Mouse (Mus musculus) liver, embryonic 12.5 days (tissue): ENCODE results near the gene Rbfox1. TPM values are rescaled to one million over a fixed set of nuclear protein-coding genes. Genes with fewer than 3 reads are reported as not detected.

ENCODE experiments used
- ATAC-seq: fragments of 200-750 bp; cut with Nextera tagmentation; 2 replicates; pipeline ENCODE4 v1.8.0; 2017; ENCODE audit warnings: moderate number of reproducible peaks, mild to moderate bottlenecking, moderate library complexity
- H3K27ac ChIP-seq: fragments of 300-500 bp; sonication (generic); 2 replicates; pipeline ENCODE4 v1.5.1; 2016; ENCODE audit warnings: mild to moderate bottlenecking
- H3K27me3 ChIP-seq: fragments of 300-500 bp; sonication (generic); replicated peaks from 2 replicates; pipeline ENCODE4 v1.6.1; 2016; ENCODE audit warnings: mild to moderate bottlenecking, moderate library complexity
- H3K36me3 ChIP-seq: fragments of 300-500 bp; sonication (generic); 2 replicates; pipeline ENCODE4 v1.6.1; 2016; ENCODE audit warnings: mild to moderate bottlenecking, moderate library complexity
- H3K4me1 ChIP-seq: fragments of 300-500 bp; sonication (generic); 2 replicates; pipeline ENCODE4 v1.6.1; 2016
- H3K4me2 ChIP-seq: fragments of 300-500 bp; sonication (generic); 2 replicates; pipeline ENCODE4 v1.6.1; 2016; ENCODE audit warnings: mild to moderate bottlenecking, moderate library complexity
- H3K4me3 ChIP-seq: fragments of 300-500 bp; sonication (generic); 2 replicates; pipeline ENCODE4 v1.5.1; 2016; ENCODE audit warnings: mild to moderate bottlenecking, moderate library complexity
- H3K9ac ChIP-seq: fragments of 300-500 bp; sonication (generic); 2 replicates; pipeline ENCODE4 v1.6.1; 2016; ENCODE audit warnings: mild to moderate bottlenecking, moderate library complexity
- H3K9me3 ChIP-seq: fragments of 300-500 bp; sonication (generic); replicated peaks from 2 replicates; pipeline ENCODE4 v1.6.1; 2016; ENCODE audit warnings: mild to moderate bottlenecking, moderate library complexity
- WGBS: fragments of 180-500 bp; shearing (Covaris S2); methylation state at CpG from one replicate; pipeline ENCODE4 v1.1.7; 2016; ENCODE audit not compliant: insufficient replicate concordance; 5-methylcytosine and 5-hydroxymethylcytosine counted together
- polyA plus RNA-seq: library from polyadenylated mRNA; unstranded; fragments of >200 nt; fragmentation: Nextera tagmentation; extraction: Ambion mirVana; gene quantifications from 2 replicates; pipeline ENCODE4 v1.2.1, GENCODE M21; 2016

The Rbfox1 gene
- polyA plus RNA-seq, 1 experiment from 2014 or later: 0.21 TPM

GRCm38 (mm10) chr16:7145505-7145904 lies 1260.3 kb downstream of the Rbfox1 start:
- Histone ChIP-seq H3K4me2 (no peak overlapping the region), H3K9me3 (no peaks in the 10 kb centered on the region), H3K36me3 (no peaks in the 10 kb centered on the region), H3K4me3 (no peak overlapping the region), H3K27ac (no peak overlapping the region), H3K9ac (no peak overlapping the region), H3K27me3 (no peaks in the 10 kb centered on the region), H3K4me1 (0 out of 2 replicates have a peak, but pooled peaks cover 1% of the 10 kb centered on the region)
- WGBS: 64% methylated on average over 10 of the region's 10 CpGs
- no peak for ATAC-seq

DNA sequence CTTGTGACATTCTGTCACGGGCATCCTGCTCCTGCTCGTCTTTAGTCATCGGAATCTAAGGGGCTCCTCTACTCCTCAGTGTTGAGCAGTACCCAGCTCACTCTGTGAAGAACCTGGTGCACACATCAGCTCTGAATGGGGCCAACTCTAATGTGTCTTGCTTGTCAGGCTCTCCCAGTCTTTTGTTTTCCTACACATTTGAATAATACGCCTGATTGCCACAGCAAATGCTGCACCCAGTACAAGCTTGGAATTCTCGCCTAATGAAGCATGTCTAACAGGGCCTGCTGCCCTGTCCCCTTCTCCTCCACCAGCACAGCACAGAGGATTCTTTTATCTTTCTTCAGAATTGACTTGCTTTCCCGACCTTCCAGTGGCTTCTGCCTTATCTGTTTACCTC lies 1261.3 kb downstream of the Rbfox1 start:
- H3K4me2 ChIP-seq: no peak overlapping the region
- WGBS: 51% methylated on average over 6 of the region's 6 CpGs
- no peak for ATAC-seq

DNA sequence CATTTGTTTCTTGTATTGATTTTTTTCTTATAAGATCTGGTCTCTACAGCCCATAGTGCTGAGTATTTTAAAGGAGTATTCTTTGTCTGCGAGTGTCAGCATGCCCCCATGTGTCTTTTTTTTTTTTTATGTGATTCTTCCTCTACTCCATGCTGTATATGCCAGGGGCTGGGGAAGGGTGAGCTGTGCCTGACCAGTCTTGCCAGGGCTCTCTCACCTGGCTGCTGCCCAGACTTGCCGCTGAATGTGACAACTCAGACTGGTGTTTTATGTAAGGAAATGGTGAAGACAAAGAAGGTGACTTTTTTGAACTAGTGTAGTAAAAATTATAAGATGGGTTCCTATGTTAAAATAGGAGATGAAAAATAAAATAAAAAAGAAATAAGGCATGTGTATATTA lies 1262.7 kb downstream of the Rbfox1 start:
- WGBS: 70% methylated on average over 2 of the region's 2 CpGs
- H3K4me3 ChIP-seq: no peak overlapping the region
- no peaks in the 10 kb centered on the region for H3K27me3 ChIP-seq
- H3K4me2 ChIP-seq: no peak overlapping the region
- no peaks in the 10 kb centered on the region for H3K9me3 ChIP-seq
- ATAC-seq: no peak
- H3K27ac ChIP-seq: no peak overlapping the region
- no peak overlapping the region for H3K9ac ChIP-seq
- H3K36me3 ChIP-seq: no peaks in the 10 kb centered on the region
- 0 out of 2 replicates have a peak, but pooled peaks cover 3% of the 10 kb centered on the region for H3K4me1 ChIP-seq

More for the DNA sequence above, 1261.3 kb downstream of the Rbfox1 start:
- Histone ChIP-seq H3K36me3 (no peaks in the 10 kb centered on the region), H3K27ac (no peak overlapping the region), H3K9ac (no peak overlapping the region), H3K9me3 (no peaks in the 10 kb centered on the region), H3K27me3 (no peaks in the 10 kb centered on the region), H3K4me1 (0 out of 2 replicates have a peak, but pooled peaks cover 3% of the 10 kb centered on the region), H3K4me3 (no peak overlapping the region)

DNA sequence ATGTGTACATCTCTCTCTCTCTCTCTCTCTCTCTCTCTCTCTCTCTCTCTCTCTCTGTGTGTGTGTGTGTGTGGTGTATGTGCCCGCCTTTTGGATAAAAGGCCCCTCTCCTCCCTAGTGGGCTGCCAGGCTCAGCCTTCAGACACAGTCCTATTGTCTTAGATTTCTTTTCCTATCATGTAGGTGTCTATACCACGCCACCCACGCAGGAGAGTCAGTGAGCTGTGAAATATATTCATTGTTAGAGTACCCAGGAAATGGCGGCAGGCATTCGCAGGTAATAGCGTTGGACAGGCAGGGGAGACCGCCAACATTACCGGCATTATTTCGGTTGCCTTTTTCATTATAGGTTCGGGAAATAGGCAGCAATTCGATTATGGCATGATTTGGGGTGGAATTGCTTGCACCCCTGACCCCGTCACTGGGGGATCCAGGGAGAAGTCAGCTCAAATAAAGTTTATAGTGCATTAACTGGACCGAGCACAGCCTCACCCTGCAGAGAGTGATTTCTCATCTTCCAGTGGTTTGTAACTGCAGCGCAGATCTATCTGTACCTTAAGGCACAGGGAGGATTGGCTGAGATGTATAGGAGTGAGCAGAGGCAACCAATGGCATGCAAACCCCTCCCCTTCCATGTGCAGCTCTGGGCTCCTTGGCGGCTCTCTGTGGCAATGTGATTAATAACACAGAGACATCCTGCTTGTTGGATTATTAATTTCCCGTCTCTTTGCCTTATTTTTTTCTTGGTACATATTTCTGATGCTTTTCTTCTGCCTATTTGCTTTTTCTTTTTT lies 1264.1 kb downstream of the Rbfox1 start:
- 65% methylated on average over 16 of the region's 16 CpGs for WGBS
- no peaks in the 10 kb centered on the region for H3K9me3 ChIP-seq
- ATAC-seq: no peak
- H3K36me3 ChIP-seq: no peaks in the 10 kb centered on the region
- no peak overlapping the region for H3K27ac ChIP-seq
- 0 out of 2 replicates have a peak, but pooled peaks cover 3% of the 10 kb centered on the region for H3K4me1 ChIP-seq
- H3K4me2 ChIP-seq: no peak overlapping the region
- H3K4me3 ChIP-seq: no peak overlapping the region
- no peaks in the 10 kb centered on the region for H3K27me3 ChIP-seq
- H3K9ac ChIP-seq: no peak overlapping the region

DNA sequence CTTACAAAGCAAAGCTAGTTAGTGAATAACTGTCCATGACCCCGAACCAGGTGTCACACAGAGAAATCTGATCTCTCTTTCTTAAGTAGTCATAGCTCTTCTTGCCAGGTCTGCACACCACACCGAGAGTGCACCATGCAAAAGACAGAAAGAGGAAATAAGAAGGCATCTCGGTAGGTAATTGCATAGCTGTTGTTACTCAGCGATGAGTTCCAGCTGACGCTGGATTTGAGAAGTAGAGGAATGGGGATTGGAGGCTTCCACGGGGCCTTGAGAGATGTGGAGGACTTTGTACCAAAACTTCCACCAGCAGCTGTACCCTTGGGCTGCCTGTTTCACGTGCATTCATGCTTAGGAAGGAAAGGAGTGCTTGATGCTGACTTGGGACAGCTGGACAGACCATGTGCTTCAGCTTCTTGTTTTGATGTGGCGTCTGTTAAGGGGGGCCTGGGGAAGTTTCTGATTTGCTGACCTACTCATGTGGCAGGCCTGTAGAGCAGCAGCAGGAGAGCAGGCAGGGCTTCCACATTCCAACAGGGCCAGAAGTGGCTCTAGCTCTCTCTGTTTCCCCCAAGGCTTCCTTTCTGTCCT lies 1265.1 kb downstream of the Rbfox1 start:
- Histone ChIP-seq H3K4me1 (0 out of 2 replicates have a peak, but pooled peaks cover 3% of the 10 kb centered on the region), H3K27ac (no peak overlapping the region), H3K9me3 (no peaks in the 10 kb centered on the region), H3K36me3 (no peaks in the 10 kb centered on the region), H3K4me2 (no peak overlapping the region), H3K9ac (no peak overlapping the region), H3K27me3 (no peaks in the 10 kb centered on the region), H3K4me3 (no peak overlapping the region)
- 0 out of 2 replicates have a peak, but pooled peaks have one; percentile 32 for ATAC-seq
- 30% methylated on average over 8 of the region's 8 CpGs for WGBS

GRCm38 (mm10) chr16:7152401-7152800 lies 1267.2 kb downstream of the Rbfox1 start:
- Histone ChIP-seq H3K36me3 (no peaks in the 10 kb centered on the region), H3K27ac (no peak overlapping the region), H3K4me1 (0 out of 2 replicates have a peak, but pooled peaks cover 3% of the 10 kb centered on the region), H3K4me3 (no peak overlapping the region), H3K4me2 (no peak overlapping the region), H3K9me3 (no peaks in the 10 kb centered on the region), H3K9ac (no peak overlapping the region), H3K27me3 (no peaks in the 10 kb centered on the region)
- 67% methylated on average over 4 of the region's 4 CpGs for WGBS
- no peak for ATAC-seq

DNA sequence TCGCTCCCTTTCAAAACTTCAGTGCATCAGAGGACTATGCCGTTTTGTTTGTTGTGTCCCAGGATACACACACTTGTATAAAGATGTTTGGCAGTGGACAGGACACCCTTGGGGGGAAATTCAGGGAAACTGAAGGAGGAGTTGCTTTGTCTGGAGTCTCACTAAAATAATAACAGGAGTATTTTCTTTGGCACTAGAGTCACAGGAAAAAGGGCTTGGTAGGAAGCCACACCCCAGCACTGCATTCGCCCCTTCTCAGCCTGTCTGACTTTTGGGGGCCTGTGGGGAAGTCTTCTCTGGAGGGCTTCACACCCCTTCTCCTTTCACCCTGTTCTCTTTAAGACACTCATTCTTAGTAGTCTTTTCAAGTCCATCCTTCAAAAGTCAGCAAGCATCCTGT lies 1269.5 kb downstream of the Rbfox1 start:
- no peak overlapping the region for H3K9ac ChIP-seq
- H3K36me3 ChIP-seq: no peaks in the 10 kb centered on the region
- H3K9me3 ChIP-seq: no peaks in the 10 kb centered on the region
- 67% methylated on average over 3 of the region's 3 CpGs for WGBS
- 0 out of 2 replicates have a peak, but pooled peaks cover 3% of the 10 kb centered on the region for H3K4me1 ChIP-seq
- H3K27me3 ChIP-seq: no peaks in the 10 kb centered on the region
- no peak overlapping the region for H3K4me2 ChIP-seq
- ATAC-seq: no peak
- H3K4me3 ChIP-seq: no peak overlapping the region
- H3K27ac ChIP-seq: no peak overlapping the region

DNA sequence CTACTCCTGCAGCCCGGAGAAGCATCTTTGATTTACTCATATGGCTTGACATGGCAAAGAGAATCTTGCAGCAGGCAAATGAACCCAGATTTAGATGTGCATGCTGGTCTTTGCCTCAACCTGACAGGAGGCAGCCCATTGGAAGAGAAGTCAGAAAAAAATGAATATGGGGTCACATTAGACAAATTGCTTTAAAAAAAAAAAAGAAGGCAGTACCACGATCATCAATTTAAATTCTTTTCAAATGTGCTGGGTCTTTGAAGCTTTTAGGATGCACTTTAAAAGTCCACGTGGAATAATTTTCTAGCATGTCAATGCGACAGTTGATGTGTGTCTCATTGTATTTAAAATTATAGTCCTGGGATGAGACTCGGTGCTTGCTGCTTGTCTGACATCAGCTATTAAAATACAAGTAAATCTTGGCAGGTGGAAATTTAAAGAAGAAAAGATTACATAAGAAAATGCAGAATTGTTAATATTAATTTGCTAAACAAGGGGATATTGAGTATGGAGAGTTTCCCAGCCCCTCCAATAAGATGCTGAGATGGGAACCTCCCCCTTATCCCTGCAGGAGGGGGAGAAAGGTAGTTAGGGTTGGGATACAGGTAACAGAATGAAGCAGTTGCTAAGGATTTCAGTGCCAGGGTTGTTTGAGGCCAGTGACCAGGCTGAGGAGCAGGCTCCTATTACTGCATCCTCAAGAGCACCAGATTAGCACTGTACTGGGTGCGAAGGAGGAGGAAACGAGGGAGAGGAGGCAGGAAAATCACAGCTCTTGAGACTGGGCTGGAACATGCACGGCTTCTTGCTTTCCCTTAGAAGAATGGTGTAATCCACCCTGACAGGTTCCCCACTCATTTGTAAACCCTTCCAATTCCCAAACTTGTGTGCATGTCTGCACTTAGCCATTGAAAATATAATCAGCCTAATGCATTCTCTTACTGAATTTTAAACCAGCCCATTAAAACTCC lies 1274.0 kb downstream of the Rbfox1 start:
- Histone ChIP-seq H3K27me3 (no peaks in the 10 kb centered on the region), H3K36me3 (no peaks in the 10 kb centered on the region), H3K9me3 (no peaks in the 10 kb centered on the region), H3K4me2 (no peak overlapping the region), H3K27ac (no peak overlapping the region), H3K9ac (no peak overlapping the region), H3K4me3 (no peak overlapping the region), H3K4me1 (no peaks in the 10 kb centered on the region)
- 63% methylated on average over 8 of the region's 8 CpGs for WGBS
- ATAC-seq: no peak

DNA sequence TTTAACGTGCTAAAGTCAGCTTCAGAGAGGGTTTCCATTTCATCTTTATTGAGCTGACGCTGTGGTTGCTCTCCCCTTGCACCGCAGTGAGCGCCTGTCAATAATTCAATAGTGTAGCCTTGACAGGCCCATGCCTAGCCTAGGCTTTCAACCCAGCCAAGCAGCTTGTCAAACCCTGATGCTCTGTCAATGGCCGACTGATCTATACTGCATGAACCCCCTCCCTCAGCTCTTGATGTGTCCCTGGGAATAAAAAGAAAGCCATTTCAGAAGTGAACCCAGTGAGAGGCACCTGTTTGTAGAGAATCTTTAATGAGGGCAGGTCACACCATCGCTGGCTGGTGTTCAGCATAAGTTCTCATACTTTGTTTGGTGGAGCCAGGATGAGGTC lies 1274.7 kb downstream of the Rbfox1 start:
- Histone ChIP-seq H3K9ac (no peak overlapping the region), H3K9me3 (no peaks in the 10 kb centered on the region), H3K4me1 (no peaks in the 10 kb centered on the region), H3K4me3 (no peak overlapping the region), H3K4me2 (no peak overlapping the region), H3K27ac (no peak overlapping the region), H3K36me3 (no peaks in the 10 kb centered on the region), H3K27me3 (no peaks in the 10 kb centered on the region)
- ATAC-seq: no peak
- 65% methylated on average over 6 of the region's 6 CpGs for WGBS

DNA sequence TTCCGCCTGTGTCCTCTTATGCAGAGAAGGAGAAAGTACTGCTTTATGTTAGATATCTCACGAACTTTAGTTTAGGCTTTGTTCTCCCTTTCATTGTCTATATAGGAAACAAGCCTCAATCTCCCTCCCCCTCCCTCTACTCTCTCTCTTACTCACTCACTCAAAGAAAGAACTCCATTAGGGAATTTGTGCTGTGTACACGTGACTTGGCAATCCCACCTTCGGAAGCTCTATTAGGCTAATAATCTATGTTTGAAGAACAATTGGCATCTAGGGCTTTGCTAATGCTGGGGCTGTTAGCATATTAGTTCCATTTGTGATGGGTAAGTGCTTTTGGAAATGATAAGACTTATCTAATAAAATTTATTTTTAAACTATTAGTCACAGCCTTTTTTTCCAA lies 1277.0 kb downstream of the Rbfox1 start:
- no peak for ATAC-seq
- no peaks in the 10 kb centered on the region for H3K27me3 ChIP-seq
- no peak overlapping the region for H3K27ac ChIP-seq
- no peaks in the 10 kb centered on the region for H3K36me3 ChIP-seq
- H3K9ac ChIP-seq: no peak overlapping the region
- H3K4me1 ChIP-seq: no peaks in the 10 kb centered on the region
- no peaks in the 10 kb centered on the region for H3K9me3 ChIP-seq
- H3K4me2 ChIP-seq: no peak overlapping the region
- no peak overlapping the region for H3K4me3 ChIP-seq
- WGBS: 53% methylated on average over 4 of the region's 4 CpGs

- no peaks in the 10 kb centered on the region for H3K36me3 ChIP-seq
- no peaks in the 10 kb centered on the region for H3K9me3 ChIP-seq
- no peak overlapping the region for H3K4me2 ChIP-seq
- H3K4me3 ChIP-seq: no peak overlapping the region
- no peak for ATAC-seq
- WGBS: 64% methylated on average over 4 of the region's 4 CpGs
- H3K4me1 ChIP-seq: no peaks in the 10 kb centered on the region
- H3K9ac ChIP-seq: no peak overlapping the region
- no peak overlapping the region for H3K27ac ChIP-seq
- no peaks in the 10 kb centered on the region for H3K27me3 ChIP-seq
Observed at GRCm38 (mm10) chr16:7163688-7164087, 1278.5 kb downstream of the Rbfox1 start.
